Mouse (Mus musculus) stomach, embryonic 14.5 days (tissue): ENCODE measurements at regions not wholly inside any gene's neighbourhood (a gene's known extent, or its start where the extent isn't known, plus 50 kb on each side); places are given as distances from the start of the nearest gene placed in this dataset.
A peak's percentile ranks its signal among the peaks of the same experiment; 100 is the strongest.

Experiments used
- ATAC-seq: fragments of 200-750 bp; cut with Nextera tagmentation; 2 replicates; pipeline ENCODE4 v1.8.0; 2017; ENCODE audit warnings: low read depth, moderate TSS enrichment; ENCODE audit not compliant: insufficient number of reproducible peaks, insufficient read depth, low FRiP score
- H3K27ac ChIP-seq: fragments of 300-500 bp; sonication (generic); 2 replicates; pipeline ENCODE4 v1.5.1; 2014; ENCODE audit warnings: mild to moderate bottlenecking, low read length, moderate library complexity, mixed read lengths
- H3K27me3 ChIP-seq: fragments of 300-500 bp; sonication (generic); 2 replicates; pipeline ENCODE4 v1.6.1; 2014; ENCODE audit warnings: low read length, control low read depth, mixed read lengths; ENCODE audit not compliant: control insufficient read depth, insufficient read depth
- H3K36me3 ChIP-seq: fragments of 300-500 bp; sonication (generic); 2 replicates; pipeline ENCODE4 v1.6.1; 2014; ENCODE audit warnings: mild to moderate bottlenecking, control low read depth, low read length, moderate library complexity, mixed read lengths; ENCODE audit not compliant: control insufficient read depth, insufficient read depth
- H3K4me1 ChIP-seq: fragments of 300-500 bp; sonication (generic); 2 replicates; pipeline ENCODE4 v1.6.1; 2014; ENCODE audit warnings: low read length, control low read depth, mixed read lengths; ENCODE audit not compliant: control insufficient read depth, insufficient read depth
- H3K4me2 ChIP-seq: fragments of 300-500 bp; sonication (generic); replicated peaks from 2 replicates; pipeline ENCODE4 v1.6.1; 2014; ENCODE audit warnings: low read depth, low read length, control low read depth
- H3K4me3 ChIP-seq: fragments of 300-500 bp; sonication (generic); 2 replicates; pipeline ENCODE4 v1.5.1; 2014; ENCODE audit warnings: low read depth, low read length, control low read depth
- H3K9ac ChIP-seq: fragments of 300-500 bp; sonication (generic); replicated peaks from 2 replicates; pipeline ENCODE4 v1.6.1; 2014; ENCODE audit warnings: low read depth, mild to moderate bottlenecking, control low read depth, low read length, moderate library complexity, mixed read lengths
- H3K9me3 ChIP-seq: fragments of 300-500 bp; sonication (generic); 2 replicates; pipeline ENCODE4 v1.6.1; 2016; ENCODE audit warnings: low read depth, low read length, control low read depth; ENCODE audit not compliant: control insufficient read depth
- whole genome bisulfite sequencing: fragments of 180-500 bp; shearing (Covaris S2); extraction: QIAGEN DNeasy Blood & Tissue Kit; methylation state at CpG from one replicate; pipeline ENCODE4 v1.1.7; 2014; 5-methylcytosine and 5-hydroxymethylcytosine counted together

DNA sequence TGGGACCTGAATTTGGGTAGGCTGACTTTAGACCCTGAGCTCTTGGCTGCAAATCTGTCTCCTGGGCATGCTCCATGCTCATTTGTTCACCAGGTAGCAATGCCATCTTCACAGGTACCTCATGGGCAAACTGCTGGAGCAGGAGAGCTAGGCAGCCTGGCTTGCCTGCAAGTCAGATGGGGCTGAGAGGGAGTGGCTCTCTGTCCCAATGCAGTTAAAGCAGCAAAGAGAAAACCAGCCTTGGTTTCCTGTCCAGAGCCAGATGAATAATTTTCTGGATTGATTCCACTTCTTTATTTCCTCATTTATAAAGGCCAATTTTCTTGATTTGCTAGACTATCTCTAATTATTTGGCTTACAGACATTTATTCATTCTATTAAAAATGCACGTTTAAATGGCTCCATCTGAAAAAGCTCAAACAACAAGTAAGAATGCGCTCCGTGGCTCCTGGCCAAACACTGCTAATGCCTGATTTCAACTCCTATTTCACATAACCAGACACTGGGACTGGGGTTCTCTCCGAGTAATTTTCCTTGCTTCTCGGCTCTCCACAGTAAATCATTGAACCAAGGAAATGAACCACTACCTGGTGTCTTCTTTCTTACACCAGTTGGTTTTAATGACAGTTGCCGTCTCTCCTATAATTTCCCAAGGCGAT lies 60.5 kb downstream of the Rsl24d1 start:
- H3K36me3 ChIP-seq, result no peaks in the 10 kb centered on the region
- no peak overlapping the region for H3K9ac ChIP-seq
- H3K4me1 ChIP-seq, result no peaks in the 10 kb centered on the region
- no peaks in the 10 kb centered on the region for H3K27me3 ChIP-seq
- H3K9me3 ChIP-seq, result peaks cover 6% of the 10 kb centered on the region; the same call in 1 of the 2 replicates
- no peak overlapping the region for H3K4me3 ChIP-seq
- H3K27ac ChIP-seq, result no peak overlapping the region
- no peak overlapping the region for H3K4me2 ChIP-seq
- WGBS, result 47% methylated on average over 7 of the region's 7 CpGs
- no peak for ATAC-seq

DNA sequence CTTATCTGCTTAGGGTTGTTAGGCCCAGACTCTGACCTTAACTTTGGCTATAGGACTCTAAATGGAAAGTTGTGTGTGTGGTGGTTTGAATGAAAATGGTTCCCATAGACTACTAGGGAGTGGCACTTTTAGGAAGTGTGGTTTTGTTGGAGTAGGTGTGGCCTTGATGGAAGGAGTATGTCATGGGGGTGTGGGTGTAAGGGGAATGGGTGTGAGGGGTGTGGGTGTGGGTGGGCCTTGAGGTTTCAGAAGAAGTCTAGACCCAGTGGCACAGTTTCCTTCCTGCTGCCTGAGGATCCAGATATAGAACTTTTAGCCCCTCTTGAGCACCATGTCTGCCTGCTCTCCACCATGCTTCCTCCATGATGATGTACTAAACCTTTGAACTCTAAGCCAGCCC lies 63.4 kb downstream of the Rsl24d1 start:
- no peak overlapping the region for H3K9ac ChIP-seq
- no peaks in the 10 kb centered on the region for H3K36me3 ChIP-seq
- H3K27ac ChIP-seq, result no peak overlapping the region
- H3K9me3 ChIP-seq, result peaks cover 1% of the 10 kb centered on the region; the same call in 1 of the 2 replicates
- H3K4me1 ChIP-seq, result no peaks in the 10 kb centered on the region
- H3K27me3 ChIP-seq, result no peaks in the 10 kb centered on the region
- no peak for ATAC-seq
- H3K4me2 ChIP-seq, result no peak overlapping the region
- H3K4me3 ChIP-seq, result no peak overlapping the region

DNA sequence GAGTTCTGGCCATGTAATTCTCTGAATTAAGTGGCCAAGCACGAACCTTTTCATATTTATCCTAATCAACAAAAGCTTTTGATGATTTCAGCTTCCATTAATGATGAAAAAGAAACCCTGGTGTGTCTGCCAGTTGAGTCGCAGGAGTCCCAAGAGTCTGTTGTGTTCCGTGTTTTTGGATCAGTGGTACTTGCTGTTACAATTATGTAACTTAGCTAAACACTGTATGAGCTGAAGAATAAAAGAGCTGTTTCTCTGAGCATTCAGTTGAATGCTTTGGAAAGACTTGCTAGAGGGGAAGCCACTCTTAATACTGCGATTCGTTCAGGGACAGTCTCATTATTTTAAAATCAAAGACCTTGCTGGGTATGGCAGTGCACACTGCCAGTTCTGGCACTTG lies 70.1 kb downstream of the Rsl24d1 start:
- no peaks in the 10 kb centered on the region for H3K36me3 ChIP-seq
- H3K27me3 ChIP-seq, result no peaks in the 10 kb centered on the region
- no peak overlapping the region for H3K4me2 ChIP-seq
- no peak overlapping the region for H3K27ac ChIP-seq
- no peak overlapping the region for H3K4me3 ChIP-seq
- WGBS, result 85% methylated on average over 5 of the region's 5 CpGs
- no peaks in the 10 kb centered on the region for H3K9me3 ChIP-seq
- no peaks in the 10 kb centered on the region for H3K4me1 ChIP-seq
- no peak for ATAC-seq
- H3K9ac ChIP-seq, result no peak overlapping the region

DNA sequence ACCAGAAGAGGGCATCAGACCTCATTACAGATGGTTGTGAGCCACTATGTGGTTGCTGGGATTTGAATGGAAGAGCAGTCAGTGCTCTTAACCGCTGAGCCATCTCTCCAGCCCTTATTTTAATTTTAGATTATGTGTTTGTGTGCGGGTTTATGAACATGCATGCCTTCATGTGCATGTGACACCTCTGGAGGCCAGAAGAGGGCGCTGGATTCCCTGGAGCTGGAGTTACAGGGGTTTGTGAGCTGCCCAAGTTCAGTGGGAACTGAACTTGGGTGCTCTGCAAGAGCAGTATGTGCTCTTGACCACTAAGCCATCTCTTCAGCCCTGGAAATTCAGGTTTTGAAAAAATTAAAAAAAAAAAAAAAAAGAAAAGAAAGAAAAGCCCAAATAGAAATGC lies 71.7 kb downstream of the Rsl24d1 start:
- Histone ChIP-seq H3K27ac (no peak overlapping the region), H3K4me1 (no peaks in the 10 kb centered on the region), H3K4me3 (no peak overlapping the region), H3K4me2 (no peak overlapping the region), H3K36me3 (no peaks in the 10 kb centered on the region), H3K27me3 (no peaks in the 10 kb centered on the region), H3K9me3 (no peaks in the 10 kb centered on the region), H3K9ac (no peak overlapping the region)
- no peak for ATAC-seq
- WGBS, result 47% methylated on average over 3 of the region's 3 CpGs

DNA sequence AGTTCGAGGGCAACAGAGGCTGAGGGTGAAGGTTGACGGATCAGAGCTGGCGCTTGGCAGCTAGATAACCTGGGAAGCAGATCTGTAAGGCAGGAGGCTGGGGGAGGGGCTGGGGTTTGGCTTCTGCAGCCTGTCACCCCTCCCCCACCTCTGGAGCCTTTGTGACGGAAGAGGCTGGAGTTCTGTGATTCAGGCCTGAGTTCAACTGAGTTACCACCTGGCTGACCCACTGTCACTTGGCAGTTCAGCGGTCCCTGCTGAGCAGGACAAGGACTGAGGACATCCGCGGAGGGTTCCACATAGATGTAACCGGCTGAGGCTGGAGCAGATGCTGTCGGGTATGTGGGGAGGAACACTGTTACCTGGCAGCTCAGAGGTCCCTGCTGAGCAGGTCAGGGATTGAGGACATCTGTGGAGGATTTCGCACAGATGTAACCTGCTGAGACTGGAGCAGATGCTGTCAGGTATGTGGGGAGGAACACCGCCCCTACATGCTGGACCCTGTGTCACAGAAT lies 79.1 kb downstream of the Rsl24d1 start:
- no peak overlapping the region for H3K4me2 ChIP-seq
- peak; percentile 37; the same call in 1 of the 2 replicates for ATAC-seq
- no peak overlapping the region for H3K4me3 ChIP-seq
- WGBS, result 25% methylated on average over 11 of the region's 11 CpGs
- no peak overlapping the region for H3K9ac ChIP-seq
- no peaks in the 10 kb centered on the region for H3K9me3 ChIP-seq
- H3K27ac ChIP-seq, result no peak overlapping the region
- H3K36me3 ChIP-seq, result no peaks in the 10 kb centered on the region
- no peaks in the 10 kb centered on the region for H3K4me1 ChIP-seq
- H3K27me3 ChIP-seq, result no peaks in the 10 kb centered on the region

DNA sequence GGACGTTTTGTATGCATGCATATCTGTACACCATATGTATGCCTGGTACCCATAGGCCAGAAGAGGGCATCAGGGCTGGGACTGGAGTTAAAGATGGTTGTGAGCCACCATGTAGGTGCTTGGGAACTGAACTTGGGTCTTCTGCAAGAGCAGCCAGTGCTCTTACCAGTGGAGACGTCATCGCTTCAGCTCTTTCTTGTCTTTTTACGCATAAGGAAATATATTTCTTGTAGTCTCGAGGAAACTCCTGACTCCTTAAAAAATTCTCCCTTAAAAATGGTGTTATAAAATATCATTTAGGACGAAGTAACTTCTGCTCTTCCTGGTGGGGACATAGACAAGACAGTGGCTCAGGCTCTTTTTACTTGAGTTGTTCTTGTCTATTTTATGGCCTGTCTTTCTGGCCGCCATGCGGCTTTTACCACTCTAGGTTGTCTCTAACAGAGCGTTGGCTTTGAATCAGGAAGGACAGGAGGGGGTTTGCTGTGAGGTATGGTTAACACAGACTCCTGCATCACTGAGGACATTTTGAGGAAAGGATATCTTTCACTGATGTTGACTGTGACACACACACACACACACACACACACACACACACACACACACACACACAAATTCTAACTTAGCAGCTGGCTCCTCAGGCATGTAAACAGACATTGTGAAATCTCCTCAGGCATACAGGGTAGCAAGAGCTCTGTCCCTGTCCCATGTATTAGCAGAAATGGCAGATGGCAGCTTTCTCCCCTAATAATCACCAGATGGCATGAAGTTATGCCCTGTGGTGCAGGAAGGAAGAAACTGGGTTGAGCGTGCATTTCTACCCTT lies 85.2 kb downstream of the Rsl24d1 start:
- 85% methylated on average over 10 of the region's 10 CpGs for whole genome bisulfite sequencing

DNA sequence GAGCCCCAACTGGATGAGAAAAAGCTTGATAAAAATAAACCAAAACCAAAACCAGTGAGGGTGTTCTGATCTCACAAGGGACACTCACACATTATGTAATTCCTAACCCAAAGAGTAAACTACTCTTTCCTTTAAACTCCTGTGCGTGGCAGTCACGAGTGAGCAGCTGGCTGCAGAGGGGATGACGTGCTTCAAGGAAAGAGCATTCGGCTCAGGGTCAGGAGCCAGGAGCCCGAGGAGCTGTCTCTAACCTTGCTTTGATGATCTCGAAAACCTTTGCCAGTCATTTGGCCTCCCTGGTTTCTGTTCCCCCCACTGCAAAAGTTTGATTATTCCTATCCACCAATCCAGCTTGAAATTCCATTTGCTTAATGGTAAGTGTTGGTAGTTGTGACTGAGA lies 109.9 kb downstream of the Rsl24d1 start:
- H3K4me1 ChIP-seq, result no peaks in the 10 kb centered on the region
- H3K9ac ChIP-seq, result no peak overlapping the region
- no peak overlapping the region for H3K4me3 ChIP-seq
- WGBS, result 54% methylated on average over 6 of the region's 6 CpGs
- H3K27me3 ChIP-seq, result no peaks in the 10 kb centered on the region
- no peaks in the 10 kb centered on the region for H3K36me3 ChIP-seq
- no peaks in the 10 kb centered on the region for H3K9me3 ChIP-seq
- ATAC-seq, result no peak
- no peak overlapping the region for H3K27ac ChIP-seq
- H3K4me2 ChIP-seq, result no peak overlapping the region

More for the DNA sequence above, 85.2 kb downstream of the Rsl24d1 start:
- no peak overlapping the region for H3K4me3 ChIP-seq
- no peak for ATAC-seq
- H3K27me3 ChIP-seq, result no peaks in the 10 kb centered on the region
- no peaks in the 10 kb centered on the region for H3K9me3 ChIP-seq
- no peaks in the 10 kb centered on the region for H3K36me3 ChIP-seq
- no peaks in the 10 kb centered on the region for H3K4me1 ChIP-seq
- H3K4me2 ChIP-seq, result no peak overlapping the region
- no peak overlapping the region for H3K27ac ChIP-seq
- H3K9ac ChIP-seq, result no peak overlapping the region

DNA sequence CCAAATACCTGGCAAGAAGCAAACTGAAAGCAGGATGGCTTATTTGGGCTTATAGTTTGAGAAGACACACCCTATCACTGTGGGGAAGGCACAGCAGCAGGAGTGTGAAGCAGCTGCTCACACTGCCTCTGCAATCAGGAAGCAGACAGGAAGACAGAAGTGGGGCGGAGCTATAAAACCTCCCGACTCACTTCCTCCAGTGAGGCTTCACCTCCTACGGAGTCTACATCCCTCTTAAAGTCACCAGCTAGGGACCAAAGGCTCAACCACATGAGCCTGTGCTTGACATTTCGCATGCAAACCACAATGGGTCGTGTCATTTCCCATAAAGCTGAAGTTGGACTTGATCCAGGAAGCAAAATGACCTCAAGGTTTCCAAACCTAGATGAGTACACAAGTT lies 127.0 kb downstream of the Rsl24d1 start:
- no peak overlapping the region for H3K4me2 ChIP-seq
- no peak for ATAC-seq
- no peaks in the 10 kb centered on the region for H3K27me3 ChIP-seq
- H3K27ac ChIP-seq, result no peak overlapping the region
- H3K9me3 ChIP-seq, result no peaks in the 10 kb centered on the region
- no peak overlapping the region for H3K4me3 ChIP-seq
- 67% methylated on average over 5 of the region's 5 CpGs for WGBS
- no peak overlapping the region for H3K9ac ChIP-seq
- H3K4me1 ChIP-seq, result no peaks in the 10 kb centered on the region
- H3K36me3 ChIP-seq, result no peaks in the 10 kb centered on the region
